Mouse (Mus musculus) kidney, postnatal 25 days (tissue): ENCODE results near the gene Slc17a6.
"Not testable (repeated sequence)": the region's sequence is repeated elsewhere in the genome, so short reads cannot be mapped to it uniquely, and the experiment has no call there.

Source experiments
- DNase-seq, 2 experiments: peaks; one replicate each; pipeline ENCODE4 v3.0.0; 2021; ENCODE audit warnings: mixed read lengths in 2 of 2

Gene Slc17a6

DNA sequence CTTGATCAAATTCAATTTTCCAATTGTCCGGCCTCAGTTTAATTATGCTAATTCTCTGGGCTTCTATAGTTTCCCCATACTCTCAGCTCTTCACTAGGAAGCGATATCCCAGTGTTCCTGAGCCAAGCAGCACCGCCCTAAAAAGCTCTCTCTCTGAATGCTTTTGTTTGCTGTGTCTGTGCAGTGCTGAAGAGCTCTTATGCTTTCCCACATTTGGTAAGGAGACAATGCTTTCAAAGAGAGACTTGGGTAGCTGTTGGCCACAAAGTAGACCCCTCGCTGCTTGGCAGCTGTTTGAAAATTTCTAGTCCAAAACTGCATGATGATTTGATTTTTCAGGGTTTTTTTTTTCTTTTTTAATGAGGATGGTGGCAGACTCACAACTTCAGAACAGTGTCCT, 72.6 kb downstream of the Slc17a6 start:
- no peak for DNase-seq

DNA sequence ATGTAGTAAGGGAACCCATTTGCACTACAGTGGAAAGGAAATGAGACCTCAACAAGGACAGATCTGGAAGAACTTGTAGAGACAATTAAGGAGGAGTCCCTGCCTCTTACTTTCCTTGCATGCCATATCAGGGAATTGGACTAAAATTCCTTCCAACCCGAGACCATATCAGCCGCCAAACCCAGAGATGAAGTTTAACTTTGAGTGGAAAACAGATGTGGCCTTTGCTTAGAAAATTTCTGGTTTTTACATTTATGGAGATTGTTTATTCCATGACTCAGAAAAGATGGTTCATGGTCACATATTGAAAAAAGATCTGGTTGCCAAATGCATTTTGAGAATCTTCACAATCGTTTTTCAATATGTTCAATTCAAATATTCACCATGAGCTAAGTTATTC, 87.7 kb downstream of the Slc17a6 start:
- no peak for DNase-seq

DNA sequence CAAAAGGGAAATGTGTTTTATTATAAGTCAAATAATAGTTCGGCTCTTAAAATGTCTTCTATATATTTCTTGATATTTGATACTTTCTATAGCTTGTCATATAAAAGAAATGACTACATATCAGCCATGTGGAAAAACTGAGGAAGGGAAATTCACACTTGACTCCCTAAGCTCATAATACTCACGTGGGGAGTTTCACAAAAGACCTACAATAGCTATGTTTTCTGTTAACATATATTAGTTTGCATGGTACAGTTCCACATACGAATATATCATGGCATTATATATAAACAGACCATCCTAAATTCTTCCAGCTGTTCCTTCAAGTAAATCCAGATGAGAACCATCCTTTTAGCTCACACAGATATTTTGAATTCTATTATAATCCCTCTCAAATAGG, 88.5 kb downstream of the Slc17a6 start:
- DNase-seq = not testable (repeated sequence)

DNA sequence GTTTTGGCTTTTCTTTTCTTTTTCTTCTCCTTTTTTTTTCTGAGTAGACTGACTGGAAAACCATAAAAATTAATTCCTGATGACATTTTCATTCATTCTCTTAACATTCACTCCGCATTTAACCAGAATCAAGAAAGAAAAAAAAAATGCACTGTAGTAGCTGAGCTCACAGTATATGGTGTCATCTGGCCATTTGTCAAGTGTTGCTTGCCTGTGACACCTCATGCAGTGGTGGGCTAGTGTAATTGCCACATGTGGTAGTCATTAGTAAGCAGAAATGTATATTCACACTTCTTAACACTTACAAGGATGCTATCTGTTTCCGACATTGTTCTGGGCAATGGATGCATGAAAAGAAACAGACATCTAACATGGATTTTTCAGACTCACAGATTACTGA, 94.0 kb downstream of the Slc17a6 start:
- no peak for DNase-seq
